Mouse (Mus musculus): Measurements from ENCODE around the gene Pxylp1. TPM values are rescaled to one million over a fixed set of nuclear protein-coding genes. Genes with fewer than 3 reads are reported as not detected.
A peak's percentile ranks its signal among the peaks of the same experiment; 100 is the strongest.

Pxylp1 gene
- polyA plus RNA-seq, 1 experiment from 2014 or later, result 49.1 TPM

DNA sequence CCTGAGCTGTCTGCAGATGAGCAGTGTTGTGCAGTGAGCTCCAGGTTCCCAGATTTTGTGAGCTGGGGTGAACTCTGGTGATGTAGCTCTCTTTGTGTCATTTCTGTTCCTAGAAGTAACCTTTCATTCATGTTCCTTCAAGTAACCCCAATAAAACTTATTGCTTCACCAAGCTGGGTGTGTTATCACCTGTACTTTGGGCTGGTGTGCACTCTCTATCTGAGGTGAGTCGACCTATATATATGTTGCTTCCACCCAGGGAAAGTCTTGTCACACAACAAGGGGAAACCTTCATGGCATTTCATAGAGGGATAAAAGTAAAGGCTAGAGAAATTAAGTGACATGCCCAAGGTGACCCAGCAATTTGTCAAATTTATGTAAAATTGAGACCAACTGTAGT, 17.0 kb upstream of the Pxylp1 start:
- WGBS, result 88% methylated on average over 1 of the region's 1 CpGs
- no peaks in the 10 kb centered on the region for H3K36me3 ChIP-seq
- DNase-seq (ENCODE audit: low spot score), result no peak
- H3K27me3 ChIP-seq (ENCODE audit: low read depth, poor library complexity, severe bottlenecking), result no peaks in the 10 kb centered on the region
- no peaks in the 10 kb centered on the region for H3K4me1 ChIP-seq
- H3K27ac ChIP-seq (replicated peaks), result no peak overlapping the region
- no peak overlapping the region for H3K4me3 ChIP-seq
- H3K9me3 ChIP-seq (replicated peaks), result no peaks in the 10 kb centered on the region

DNA sequence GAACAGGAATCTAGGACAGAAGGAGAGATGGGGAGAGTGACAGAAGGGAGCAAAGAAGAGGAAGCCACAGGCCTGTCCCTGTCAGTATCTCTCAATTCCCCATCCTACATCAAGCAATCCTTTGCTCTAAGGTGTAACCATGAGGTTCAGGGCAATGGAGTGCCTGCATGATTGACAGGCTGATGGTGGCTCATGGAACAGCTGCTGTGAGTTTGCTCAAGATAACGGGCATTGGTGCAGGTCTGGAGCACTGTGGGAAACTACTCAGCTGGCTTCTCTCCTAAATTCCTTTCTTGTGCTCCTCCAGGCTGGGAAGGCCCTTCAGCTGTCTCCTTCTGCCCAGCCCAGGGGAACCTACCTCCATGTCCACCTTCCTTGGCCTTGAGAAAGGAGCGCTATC, 16.3 kb upstream of the Pxylp1 start:
- H3K27me3 ChIP-seq (ENCODE audit: low read depth, poor library complexity, severe bottlenecking), result no peaks in the 10 kb centered on the region
- no peaks in the 10 kb centered on the region for H3K4me1 ChIP-seq
- H3K9me3 ChIP-seq (replicated peaks), result no peaks in the 10 kb centered on the region
- no peak for DNase-seq (ENCODE audit: low spot score)
- 79% methylated on average over 2 of the region's 2 CpGs for WGBS
- H3K27ac ChIP-seq (replicated peaks), result no peak overlapping the region
- no peaks in the 10 kb centered on the region for H3K36me3 ChIP-seq
- H3K4me3 ChIP-seq, result no peak overlapping the region

DNA sequence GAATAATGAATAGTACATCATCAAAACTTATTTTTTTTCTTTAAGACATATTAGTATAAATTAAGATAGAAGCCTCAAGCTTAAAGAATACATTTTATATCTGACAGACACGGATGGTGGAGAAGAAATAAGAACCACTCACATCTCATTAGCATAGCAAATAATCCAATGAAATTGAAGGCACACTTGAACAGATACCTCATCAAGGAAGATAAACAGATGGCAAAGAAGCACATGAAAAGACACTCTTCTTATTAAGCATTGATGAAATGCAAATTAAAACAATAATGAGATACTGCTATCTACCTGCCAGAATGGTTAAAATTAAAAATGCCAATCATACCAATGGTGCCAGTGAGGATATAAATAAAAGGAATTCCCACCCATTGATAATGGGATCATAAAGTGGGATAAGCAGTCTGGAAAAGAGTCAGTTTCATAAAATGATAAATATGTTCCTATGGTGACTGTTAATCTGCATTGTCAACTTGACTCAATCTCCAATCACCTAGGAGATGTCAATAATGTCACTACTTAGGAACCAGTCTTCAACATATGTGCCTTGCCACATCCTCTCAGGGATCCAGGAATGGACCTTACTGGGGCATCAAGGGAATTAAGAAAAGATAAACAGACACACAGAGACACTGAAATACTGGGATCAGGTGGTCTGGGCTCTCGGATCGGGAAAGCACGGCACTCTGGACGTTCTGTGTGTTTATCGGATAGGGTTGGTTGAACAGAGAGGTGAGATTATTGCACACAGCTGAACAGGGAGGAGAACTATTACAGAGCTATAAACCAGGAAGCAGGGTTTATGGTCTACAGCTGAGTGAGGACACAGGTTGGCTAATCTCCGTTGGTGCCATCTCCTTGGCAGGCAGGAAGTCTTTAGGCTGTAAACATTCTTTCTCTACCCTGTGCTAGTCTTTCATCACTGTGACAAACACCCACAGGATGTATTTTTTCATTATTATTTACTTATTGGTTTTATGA, 12.2 kb upstream of the Pxylp1 start:
- no peaks in the 10 kb centered on the region for H3K36me3 ChIP-seq
- no peak overlapping the region for H3K4me3 ChIP-seq
- no peak overlapping the region for H3K27ac ChIP-seq (replicated peaks)
- H3K27me3 ChIP-seq (ENCODE audit: low read depth, poor library complexity, severe bottlenecking), result no peaks in the 10 kb centered on the region
- H3K9me3 ChIP-seq (replicated peaks), result no peaks in the 10 kb centered on the region
- no peak for DNase-seq (ENCODE audit: low spot score)
- H3K4me1 ChIP-seq, result no peaks in the 10 kb centered on the region
- WGBS, result 84% methylated on average over 7 of the region's 7 CpGs

DNA sequence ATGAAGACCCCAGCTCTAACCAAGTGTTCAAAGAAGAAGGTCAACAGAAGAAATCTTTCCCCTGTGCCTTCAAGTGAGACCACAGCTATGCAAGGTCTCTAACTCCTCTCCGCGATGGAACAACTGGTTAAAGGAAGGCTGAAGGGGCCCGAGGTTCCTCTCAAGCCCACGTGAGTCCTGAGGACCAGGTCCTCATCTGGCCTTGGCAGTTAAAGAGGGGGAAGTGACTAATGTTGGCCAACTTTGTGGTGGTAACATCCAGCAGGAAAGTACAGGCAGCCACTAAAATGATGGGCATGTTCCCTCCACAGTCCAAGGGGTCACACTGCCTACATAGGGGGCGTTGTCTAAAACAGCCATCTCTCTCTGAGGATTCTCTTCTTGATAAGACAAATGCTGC, 7.2 kb upstream of the Pxylp1 start:
- 78% methylated on average over 5 of the region's 5 CpGs for WGBS
- Histone ChIP-seq H3K4me3 (no peak overlapping the region), H3K36me3 (no peaks in the 10 kb centered on the region), H3K27ac (replicated peaks) (no peak overlapping the region), H3K4me1 (no peaks in the 10 kb centered on the region), H3K9me3 (replicated peaks) (peaks cover 6% of the 10 kb centered on the region; the same call in 1 of the 2 replicates), H3K27me3 (ENCODE audit: low read depth, poor library complexity, severe bottlenecking) (no peaks in the 10 kb centered on the region)
- DNase-seq (ENCODE audit: low spot score), result no peak

DNA sequence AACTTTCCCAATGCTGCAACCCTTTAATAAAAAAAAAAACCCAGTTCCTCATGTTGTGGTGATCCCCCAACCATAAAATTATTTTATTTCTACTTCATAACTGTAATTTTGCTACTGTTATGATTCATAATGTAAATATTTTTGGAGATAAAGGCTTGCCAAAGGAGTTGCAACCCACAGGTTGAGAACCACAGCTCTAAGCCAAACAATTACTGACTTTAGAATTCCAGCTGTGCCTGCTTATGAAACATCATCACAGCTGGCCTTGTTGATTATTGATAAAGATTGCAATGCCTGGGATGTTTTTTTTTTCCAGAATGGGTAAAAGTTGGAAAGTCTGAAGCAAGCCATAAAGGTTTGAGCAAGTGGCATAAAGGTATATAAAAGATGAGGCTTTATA, 6.5 kb upstream of the Pxylp1 start:
- Histone ChIP-seq H3K36me3 (no peaks in the 10 kb centered on the region), H3K27ac (replicated peaks) (no peak overlapping the region), H3K4me1 (no peaks in the 10 kb centered on the region), H3K27me3 (ENCODE audit: low read depth, poor library complexity, severe bottlenecking) (no peaks in the 10 kb centered on the region), H3K4me3 (no peak overlapping the region), H3K9me3 (replicated peaks) (peaks cover 10% of the 10 kb centered on the region; the same call in 1 of the 2 replicates)
- DNase-seq (ENCODE audit: low spot score), result no peak

DNA sequence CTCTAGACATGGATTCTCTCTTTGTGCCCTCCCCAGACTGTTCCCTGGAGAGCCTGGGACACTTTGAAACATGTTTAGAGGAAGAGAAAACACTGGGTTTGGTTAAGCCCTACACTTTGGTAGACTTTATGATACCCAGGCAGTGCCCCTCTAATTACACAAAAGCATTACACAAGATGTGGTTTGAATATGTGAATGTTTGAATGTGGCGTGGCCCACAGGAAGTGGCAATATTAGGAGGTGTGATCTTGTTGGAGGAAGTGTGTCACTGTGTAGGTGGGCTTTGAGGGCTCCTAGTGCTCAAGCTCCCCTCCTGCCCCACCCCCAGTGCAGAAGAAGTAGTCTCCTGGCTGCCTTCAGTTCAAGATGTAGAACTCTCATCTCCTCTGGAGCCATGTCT, 4.2 kb upstream of the Pxylp1 start:
- no peaks in the 10 kb centered on the region for H3K36me3 ChIP-seq
- H3K27ac ChIP-seq (replicated peaks), result no peak overlapping the region
- no peak for DNase-seq (ENCODE audit: low spot score)
- H3K27me3 ChIP-seq (ENCODE audit: low read depth, poor library complexity, severe bottlenecking), result no peaks in the 10 kb centered on the region
- WGBS, result 94% methylated on average over 1 of the region's 1 CpGs
- peaks cover 10% of the 10 kb centered on the region; the same call in 1 of the 2 replicates for H3K9me3 ChIP-seq (replicated peaks)
- no peak overlapping the region for H3K4me3 ChIP-seq
- peaks cover 22% of the 10 kb centered on the region for H3K4me1 ChIP-seq

DNA sequence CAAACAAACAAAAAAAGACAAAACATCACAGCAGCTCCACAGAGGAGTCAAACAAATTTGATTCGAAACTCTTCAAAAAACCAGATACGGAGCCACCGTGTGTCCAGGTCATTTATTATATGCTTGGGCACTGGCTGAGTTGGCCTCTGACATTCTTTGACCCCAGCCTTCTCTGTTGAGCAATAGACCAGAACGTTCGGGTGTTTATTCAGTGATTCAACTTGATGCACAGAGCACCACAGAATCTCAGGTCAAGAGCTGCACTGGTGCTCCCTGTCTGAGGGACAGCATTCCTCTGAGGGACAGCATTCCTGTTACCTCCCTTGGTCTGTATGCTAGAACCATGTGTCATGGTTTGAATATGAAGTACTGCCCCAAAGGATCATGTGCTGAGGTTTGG, 1.1 kb upstream of the Pxylp1 start:
- H3K27ac ChIP-seq (replicated peaks), result peak overlapping the region; percentile 94
- WGBS, result 51% methylated on average over 5 of the region's 5 CpGs
- no peaks in the 10 kb centered on the region for H3K36me3 ChIP-seq

DNA sequence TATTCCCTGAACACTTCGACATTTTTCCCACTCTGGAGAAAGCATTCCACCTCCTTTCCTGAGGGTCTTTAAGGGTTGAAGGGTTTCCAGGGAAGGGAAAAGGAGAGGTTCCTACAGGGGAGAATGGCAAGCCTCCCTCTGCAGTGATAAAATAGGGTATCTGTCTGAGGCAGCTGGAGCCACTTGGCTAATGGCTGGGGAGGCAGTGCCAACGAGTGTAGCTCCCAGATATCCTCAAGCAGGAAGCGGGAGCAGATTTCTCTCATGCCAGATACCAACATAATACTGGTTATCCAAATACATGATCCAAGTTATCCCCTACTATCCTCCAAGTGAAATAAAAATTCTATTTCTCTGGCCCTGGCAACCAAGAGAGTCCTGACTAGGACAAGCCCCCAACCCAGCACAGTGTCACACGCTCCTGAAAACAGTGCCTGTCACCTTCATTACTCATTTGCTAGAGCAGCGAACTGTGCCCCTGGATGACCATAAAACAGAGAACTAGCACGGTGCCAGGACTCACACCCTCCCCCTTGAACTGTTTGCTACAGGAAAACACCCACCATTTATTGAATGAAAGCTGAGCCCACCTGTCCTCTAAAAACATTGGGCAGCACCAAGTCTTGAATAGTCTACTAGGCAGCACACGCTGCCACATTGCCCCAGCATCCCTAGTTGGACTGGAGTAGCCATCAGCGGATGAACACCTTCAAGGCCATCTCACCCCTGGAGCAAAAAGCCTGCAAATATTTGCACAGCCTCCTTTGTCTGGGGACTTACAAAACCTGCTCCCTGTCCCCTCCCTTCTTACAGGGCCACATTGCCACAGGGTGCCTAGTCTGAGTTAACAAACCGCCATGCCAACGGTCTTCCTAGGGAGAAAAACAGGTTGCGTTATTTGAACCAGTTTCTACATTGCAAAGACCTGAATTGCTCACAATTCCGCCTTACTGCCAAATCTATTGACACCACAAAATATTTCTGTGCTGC, 833 bp downstream of the Pxylp1 start:
- Histone ChIP-seq H3K27me3 (ENCODE audit: low read depth, poor library complexity, severe bottlenecking) (peaks cover 36% of the 10 kb centered on the region), H3K9me3 (replicated peaks) (peaks cover 10% of the 10 kb centered on the region; the same call in 1 of the 2 replicates), H3K4me3 (peak overlapping the region; percentile 27), H3K4me1 (peaks cover 71% of the 10 kb centered on the region), H3K36me3 (no peaks in the 10 kb centered on the region), H3K27ac (replicated peaks) (peak overlapping the region; percentile 94)
- no peak for DNase-seq (ENCODE audit: low spot score)
- WGBS, result 67% methylated on average over 12 of the region's 12 CpGs

More for the DNA sequence above, 1.1 kb upstream of the Pxylp1 start:
- Histone ChIP-seq H3K9me3 (replicated peaks) (peaks cover 10% of the 10 kb centered on the region; the same call in 1 of the 2 replicates), H3K4me3 (no peak overlapping the region), H3K4me1 (peaks cover 51% of the 10 kb centered on the region), H3K27me3 (ENCODE audit: low read depth, poor library complexity, severe bottlenecking) (peaks cover 17% of the 10 kb centered on the region)
- DNase-seq (ENCODE audit: low spot score), result no peak

DNA sequence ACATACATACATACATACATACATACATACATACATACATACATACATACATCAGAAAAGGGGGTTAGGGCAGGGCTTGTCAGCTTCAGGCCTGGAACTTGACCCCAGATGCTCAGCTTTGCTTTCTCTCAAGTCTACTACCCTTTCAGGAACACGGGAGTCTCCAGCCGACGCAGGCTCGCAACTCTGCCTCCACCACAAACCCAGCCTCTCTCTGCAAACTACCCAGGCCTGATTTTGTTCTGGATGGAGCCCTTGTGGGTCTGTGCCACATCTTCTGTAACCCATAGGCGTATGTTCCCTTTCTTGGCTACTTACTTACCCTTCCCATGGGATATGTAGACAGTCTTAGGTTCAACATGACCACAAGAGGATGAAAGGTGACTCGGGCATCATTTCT, 1.7 kb downstream of the Pxylp1 start:
- no peak for DNase-seq (ENCODE audit: low spot score)
- peaks cover 39% of the 10 kb centered on the region for H3K27me3 ChIP-seq (ENCODE audit: low read depth, poor library complexity, severe bottlenecking)
- peak overlapping the region; percentile 94 for H3K27ac ChIP-seq (replicated peaks)
- peaks cover 79% of the 10 kb centered on the region for H3K4me1 ChIP-seq
- H3K36me3 ChIP-seq, result no peaks in the 10 kb centered on the region
- peaks cover 10% of the 10 kb centered on the region; the same call in 1 of the 2 replicates for H3K9me3 ChIP-seq (replicated peaks)
- WGBS, result 91% methylated on average over 6 of the region's 6 CpGs
- H3K4me3 ChIP-seq, result no peak overlapping the region

DNA sequence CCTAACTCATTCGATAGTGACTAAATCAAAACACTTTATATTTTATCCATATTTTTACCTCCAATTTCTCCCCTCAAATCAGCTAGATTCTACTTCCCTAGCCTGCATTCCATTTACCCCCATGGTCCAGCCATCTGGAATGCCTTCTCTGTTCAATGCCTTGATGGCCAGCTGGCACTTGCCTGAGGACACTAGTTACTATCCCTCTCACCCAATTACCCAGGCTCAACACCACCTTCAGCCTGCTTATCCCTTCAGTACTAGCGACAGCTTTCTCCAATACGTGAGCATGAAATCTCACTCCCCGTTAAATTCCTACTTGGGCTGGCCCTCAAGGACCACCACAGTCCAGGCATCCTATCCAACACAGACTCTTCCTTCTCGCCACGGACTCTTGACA, 2.2 kb downstream of the Pxylp1 start:
- Histone ChIP-seq H3K4me3 (peak overlapping the region; percentile 68; the same call in 1 of the 2 replicates), H3K27ac (replicated peaks) (peak overlapping the region; percentile 94), H3K27me3 (ENCODE audit: low read depth, poor library complexity, severe bottlenecking) (peaks cover 39% of the 10 kb centered on the region), H3K9me3 (replicated peaks) (peaks cover 8% of the 10 kb centered on the region; the same call in 1 of the 2 replicates), H3K36me3 (no peaks in the 10 kb centered on the region), H3K4me1 (peaks cover 83% of the 10 kb centered on the region)
- DNase-seq (ENCODE audit: low spot score), result no peak
- WGBS, result 75% methylated on average over 6 of the region's 6 CpGs

DNA sequence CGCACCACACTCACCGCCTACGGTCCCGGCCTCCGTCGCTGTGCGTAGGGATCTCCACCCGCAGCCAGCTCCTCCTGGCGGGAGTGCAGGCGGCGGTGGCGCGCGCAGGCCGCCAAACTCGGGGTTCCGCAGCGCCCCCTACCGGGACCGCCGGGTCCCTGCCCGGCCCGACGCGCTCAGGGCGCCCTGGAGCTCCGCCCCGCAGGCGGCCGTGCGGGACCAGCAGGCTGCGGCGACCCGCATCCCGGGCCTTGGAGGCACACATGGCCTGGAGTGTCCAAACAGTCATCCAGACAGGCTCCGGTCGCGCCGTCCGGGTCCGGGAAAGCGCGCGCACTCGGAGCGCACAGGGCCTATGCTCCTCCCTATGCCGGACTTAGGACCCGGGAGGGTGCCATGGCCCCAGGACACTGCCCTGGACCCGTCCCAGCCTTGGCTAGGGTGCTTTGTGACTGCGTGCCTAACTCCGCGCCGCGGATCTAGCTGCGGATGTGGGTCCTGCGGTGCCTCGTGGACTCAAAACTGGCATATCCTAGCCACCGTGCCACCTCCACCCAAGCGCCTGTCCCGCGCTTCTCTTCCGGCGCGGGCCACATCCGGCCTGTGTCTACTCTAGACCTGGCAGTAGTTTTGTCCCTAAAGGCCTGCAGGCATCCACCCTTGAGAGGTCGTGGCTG, 3.0 kb downstream of the Pxylp1 start:
- peaks cover 88% of the 10 kb centered on the region for H3K4me1 ChIP-seq
- peak; percentile 89 for DNase-seq (ENCODE audit: low spot score)
- peaks cover 39% of the 10 kb centered on the region for H3K27me3 ChIP-seq (ENCODE audit: low read depth, poor library complexity, severe bottlenecking)
- no peaks in the 10 kb centered on the region for H3K36me3 ChIP-seq
- peak overlapping the region; percentile 94 for H3K27ac ChIP-seq (replicated peaks)
- peaks cover 2% of the 10 kb centered on the region; the same call in 1 of the 2 replicates for H3K9me3 ChIP-seq (replicated peaks)
- WGBS, result 1% methylated on average over 66 of the region's 66 CpGs
- peak overlapping the region; percentile 68 for H3K4me3 ChIP-seq

Data from midbrain, embryonic 10.5 days (tissue).